Mouse (Mus musculus) left cerebral cortex, postnatal 4 days (tissue): ENCODE measurements around the gene Nol6. TPM values are rescaled to one million over a fixed set of nuclear protein-coding genes. Genes with fewer than 3 reads are reported as not detected.
"Not testable (repeated sequence)": the region's sequence is repeated elsewhere in the genome, so short reads cannot be mapped to it uniquely, and the experiment has no call there.

Experiments used
- DNase-seq: peaks from one replicate; pipeline ENCODE4 v3.0.0-alpha.2; 2022
- intact Hi-C: fragments of 180-260 bp; cut with DNase I; formaldehyde crosslinking; loops from one replicate; pipeline ENCODE4 v1.15.1; 2025
- total RNA-seq, 2 experiments: library from RNA; stranded (reverse); gene quantifications; 2 replicates each; pipeline ENCODE4 v1.2.3; 2021

The Nol6 gene
- total RNA-seq, 2 experiments from 2014 or later, result 83.6 to 85.6 TPM

DNA sequence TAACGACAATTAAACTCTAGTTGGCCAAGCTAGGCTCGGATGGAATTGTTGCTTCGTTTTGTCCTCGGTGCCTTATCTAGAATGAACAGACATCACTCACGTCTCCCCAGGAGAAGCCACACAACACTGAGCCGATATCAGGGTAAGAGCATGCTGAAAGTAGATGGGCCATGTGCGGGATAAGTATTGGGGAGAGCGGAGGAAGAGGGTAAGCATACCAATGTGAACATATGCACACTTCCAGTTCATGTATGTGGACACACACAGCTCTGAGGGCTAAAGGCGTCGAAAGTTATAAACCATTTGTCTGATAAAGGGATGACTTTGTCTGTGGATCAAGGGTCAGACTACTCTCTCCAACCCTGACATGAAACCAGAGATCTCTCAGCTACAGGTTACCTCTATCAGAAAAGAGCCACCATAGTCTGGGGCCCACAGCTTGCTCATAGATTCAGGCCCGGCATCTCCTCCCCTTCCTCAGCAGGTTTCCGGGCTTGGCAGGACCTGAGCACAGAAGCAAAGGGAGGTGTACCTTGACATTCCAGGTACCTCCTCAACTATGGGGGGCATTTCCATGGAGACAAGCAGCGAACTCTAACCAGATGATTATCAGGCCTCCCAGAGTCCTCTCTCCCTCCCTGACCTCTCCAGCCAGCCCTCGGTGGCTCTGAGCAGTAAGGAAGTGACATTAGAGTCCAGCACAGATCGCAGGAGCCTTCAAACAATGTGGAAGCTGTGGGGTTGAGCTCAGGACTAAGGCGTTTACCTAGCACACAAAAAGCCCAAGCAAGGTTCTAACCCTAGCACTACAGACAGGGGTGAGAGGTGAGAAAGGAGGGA lies 36.6 kb downstream of the Nol6 start:
- no peak for DNase-seq
- intact Hi-C loops, result no loop called here

DNA sequence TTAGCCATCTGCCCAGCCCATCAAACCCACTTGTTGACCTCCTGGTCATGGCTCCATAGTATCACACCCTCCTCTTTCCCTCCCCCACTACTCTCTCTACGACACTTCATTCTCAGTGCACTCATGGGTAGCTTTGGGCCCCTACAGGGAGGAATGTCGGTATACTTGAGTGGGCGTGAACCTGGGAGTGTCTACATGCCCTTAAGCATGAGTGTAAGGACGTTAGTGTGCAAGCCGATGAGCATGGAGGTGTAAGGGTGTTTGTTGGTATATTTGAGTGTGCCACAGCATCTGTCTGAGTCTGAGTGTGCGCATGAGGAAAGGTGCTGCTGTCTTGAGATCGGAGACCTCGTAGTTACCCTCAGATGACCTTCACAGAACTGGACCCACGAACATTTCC lies 37.3 kb downstream of the Nol6 start:
- DNase-seq, result no peak
- intact Hi-C loops, result no loop called here

DNA sequence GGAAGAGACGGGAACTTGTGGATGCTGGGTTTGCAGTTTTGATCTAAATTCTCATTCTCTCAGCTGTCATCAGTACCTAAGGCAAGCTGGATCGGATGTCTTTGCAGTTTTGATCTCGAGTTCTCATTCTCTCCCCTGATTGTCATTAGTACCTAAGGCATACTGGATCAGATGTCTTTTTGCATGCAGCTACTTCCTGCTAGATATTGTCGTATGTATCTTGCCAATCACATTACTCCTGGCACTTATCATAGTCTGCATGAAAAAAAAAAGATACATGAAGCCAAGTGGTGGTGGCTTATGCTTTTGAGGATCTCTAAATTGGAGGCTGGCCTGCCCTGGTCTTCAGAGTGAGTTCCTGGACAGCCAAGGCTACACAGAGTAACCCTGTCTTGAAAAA lies 39.4 kb downstream of the Nol6 start:
- no peak for DNase-seq
- intact Hi-C loops, result no loop called here

DNA sequence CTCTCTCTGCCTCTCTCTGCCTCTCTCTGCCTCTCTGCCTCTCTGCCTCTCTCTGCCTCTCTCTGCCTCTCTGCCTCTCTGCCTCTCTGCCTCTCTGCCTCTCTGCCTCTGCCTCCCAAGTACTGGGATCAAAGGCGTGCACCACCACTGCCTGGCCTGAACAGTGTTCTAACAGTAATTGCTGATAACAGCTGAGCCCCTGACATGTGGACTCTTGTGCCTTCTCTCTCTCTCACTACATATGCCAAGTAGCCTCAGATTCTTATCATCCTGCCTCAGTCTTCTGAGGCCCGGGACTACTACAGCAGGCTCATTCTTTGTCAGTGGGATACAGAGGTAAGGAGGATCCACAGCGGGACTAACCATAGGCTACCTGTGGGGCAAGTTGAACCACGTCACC lies 41.5 kb downstream of the Nol6 start:
- DNase-seq, intact Hi-C loops: not testable (repeated sequence)

DNA sequence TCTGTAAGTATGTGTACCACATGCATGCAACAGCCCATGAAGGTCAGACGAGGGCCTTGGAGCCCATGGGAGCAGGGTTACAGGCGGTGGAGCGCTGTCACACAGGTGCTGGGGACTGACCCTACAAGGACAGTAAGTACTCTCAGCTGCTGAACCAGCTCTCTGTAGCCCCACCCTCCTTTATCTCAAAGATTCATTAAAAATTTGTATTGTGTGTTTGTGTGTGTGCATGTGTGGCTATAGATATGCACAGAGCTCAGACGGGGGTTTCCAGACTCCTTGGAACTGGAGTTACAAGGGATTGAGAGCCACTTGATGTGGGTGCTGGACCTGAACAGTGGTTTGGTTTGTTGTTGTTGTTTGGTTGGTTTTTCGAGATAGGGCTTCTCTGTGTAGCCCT lies 42.5 kb downstream of the Nol6 start:
- intact Hi-C loops, result no loop called here
- DNase-seq, result no peak

DNA sequence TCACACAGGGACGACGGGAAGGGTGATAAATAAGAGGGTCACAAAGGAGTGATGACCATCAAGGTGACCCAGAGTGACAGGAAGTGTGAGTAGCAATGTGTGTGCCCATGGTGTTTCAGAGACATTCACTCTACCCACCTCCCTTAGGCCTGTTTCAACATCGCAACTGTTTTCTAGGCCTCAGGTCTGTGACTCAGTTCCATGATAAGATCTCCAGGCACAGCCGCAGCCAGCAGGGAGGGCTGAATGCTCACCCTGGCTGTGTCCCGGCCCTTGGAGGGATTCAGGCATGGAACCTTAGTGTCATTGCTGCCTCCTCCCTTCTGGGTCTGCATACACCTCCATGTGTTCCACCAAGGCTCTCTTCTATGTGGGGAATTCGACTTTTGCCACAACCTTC lies 45.5 kb downstream of the Nol6 start:
- intact Hi-C loops, result no loop called here
- DNase-seq, result no peak

DNA sequence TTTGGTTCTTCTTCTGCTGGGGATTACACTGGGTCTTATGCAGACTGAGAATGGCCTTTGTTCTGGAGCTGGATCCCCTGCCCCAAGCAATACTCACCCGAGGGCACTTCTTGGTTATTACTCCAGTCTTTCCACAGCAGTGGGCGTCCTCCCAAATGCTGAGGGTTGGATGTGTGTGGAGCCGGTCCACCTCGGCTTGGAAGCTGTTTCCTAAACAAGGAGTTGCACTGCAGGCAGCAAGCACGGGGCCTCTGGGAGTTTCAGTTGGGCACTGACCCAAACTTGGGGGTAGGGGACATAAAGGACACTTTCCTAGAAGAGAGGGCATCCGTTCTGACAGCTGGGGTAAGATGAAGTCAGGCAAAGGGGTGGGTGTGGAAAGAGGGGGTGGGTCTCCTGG lies 49.8 kb downstream of the Nol6 start:
- intact Hi-C loops, result no loop called here
- no peak for DNase-seq

DNA sequence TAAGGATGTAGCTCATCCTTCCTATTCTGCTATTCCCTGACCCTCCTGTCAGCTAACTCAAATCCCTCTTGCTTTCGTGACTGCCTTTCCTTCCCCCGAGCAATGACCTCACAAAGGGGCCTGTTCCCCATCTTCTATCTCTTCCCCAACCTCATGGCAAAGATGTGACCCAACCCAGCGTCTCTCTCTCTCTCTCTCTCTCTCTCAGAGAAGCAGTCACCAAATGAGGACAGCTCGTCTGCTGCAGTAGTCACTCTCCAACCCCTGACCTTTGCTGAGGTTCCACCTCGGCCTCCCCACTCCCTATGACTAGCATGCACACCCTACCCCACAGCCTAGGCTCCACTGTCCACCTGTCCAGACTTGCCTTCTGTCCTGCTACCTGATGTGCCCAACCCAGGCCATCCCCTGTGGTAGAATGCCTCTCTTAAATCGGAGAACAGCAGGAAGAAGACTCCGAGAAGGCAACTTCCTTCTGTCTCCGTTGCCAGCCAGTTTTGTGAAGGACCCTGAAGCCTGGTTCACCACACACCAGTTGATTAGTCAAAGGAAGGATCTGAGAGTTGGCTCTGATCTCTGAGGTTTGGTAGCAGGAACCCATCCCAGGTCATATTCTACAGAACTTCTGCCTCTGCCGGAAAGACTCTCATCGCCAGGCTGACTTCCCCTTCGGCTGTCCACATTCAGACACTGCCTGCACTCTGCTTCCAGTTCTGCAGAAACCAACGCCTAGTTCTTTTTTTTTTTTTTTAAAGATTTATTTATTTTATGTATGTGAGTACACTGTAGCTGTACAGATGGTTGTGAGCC lies 51.0 kb downstream of the Nol6 start:
- intact Hi-C loops, result no loop called here
- no peak for DNase-seq

DNA sequence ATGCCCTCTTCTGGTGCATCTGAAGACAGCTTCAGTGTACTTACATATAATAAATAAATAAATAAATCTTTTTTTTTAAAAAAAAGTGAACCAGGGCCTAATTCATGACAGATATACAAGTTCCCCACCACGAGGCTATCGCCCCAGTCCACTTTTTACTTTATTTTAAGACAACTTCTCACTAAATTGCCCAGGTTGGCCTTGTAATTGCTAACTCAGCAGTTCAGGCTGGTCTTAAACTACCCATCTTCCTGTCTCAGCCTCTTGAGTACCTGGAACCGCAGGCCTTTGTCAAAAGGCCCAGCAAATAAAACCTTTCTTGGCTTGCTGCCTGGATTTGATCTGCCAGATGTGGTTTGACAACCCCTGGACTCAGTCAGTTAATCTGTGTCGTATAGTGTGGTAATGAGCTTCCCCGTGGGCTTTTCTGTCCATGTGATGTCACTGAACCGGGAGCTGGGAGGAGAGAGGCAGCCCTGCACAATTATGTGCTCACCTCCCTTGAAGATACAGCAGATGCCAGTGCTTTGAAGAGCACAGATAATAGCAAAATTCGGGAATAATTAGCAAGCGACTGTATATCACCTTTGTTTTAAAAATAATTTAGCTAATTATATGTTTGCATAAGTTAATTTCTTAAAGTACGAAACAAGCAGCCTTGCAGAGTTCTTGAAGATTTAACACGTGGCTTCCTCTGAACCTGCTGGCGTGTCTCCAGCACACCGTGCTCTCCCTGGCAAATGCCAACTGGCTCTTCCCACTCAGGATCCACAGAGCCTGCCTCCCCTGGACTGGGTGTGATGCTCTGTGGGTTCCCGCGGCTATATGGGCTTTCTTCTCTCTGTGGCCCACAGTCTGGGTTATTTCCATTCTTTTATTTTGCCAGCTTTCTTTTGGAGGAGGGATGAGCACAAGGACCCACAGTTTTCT lies 52.5 kb downstream of the Nol6 start:
- intact Hi-C loops, result no loop called here
- no peak for DNase-seq

DNA sequence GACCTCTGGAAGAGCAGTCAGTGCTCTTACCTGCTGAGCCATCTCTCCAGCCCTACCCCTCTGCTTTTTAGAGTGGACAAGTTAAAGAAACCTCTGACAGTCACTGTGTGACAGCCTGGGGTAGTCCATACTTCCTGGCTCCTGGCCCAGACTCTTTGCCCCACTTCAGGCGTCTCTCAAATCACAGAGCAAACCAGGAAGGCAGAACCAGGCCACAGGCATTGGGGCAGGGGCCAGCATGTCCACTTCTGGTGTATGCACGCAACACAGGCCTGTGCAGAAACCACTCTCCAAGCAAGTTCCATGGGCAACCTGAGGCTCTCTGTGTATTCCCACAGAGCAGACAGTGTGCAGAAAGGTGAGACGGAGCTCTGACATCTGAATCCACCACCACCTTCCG lies 59.1 kb downstream of the Nol6 start:
- intact Hi-C loops, result no loop called here
- no peak for DNase-seq

Other genes starting within 250 kb of the Nol6 start
- gene Spink4, start 204.4 kb downstream of the Nol6 start, total RNA-seq, result not detected
- 100 to 1,000 TPM; 152 to 153 TPM for gene Bag1, start 176.2 kb downstream of the Nol6 start, total RNA-seq
- 10 to 100 TPM; 69.7 to 70.1 TPM for gene Chmp5, start 176.0 kb downstream of the Nol6 start, total RNA-seq
- 10 to 100 TPM; 75.3 to 77.0 TPM for gene Nfx1, start 153.5 kb downstream of the Nol6 start, total RNA-seq
- not detected for gene Aqp7, start 76.3 kb downstream of the Nol6 start, total RNA-seq
- gene Aqp3, start 26.3 kb downstream of the Nol6 start, total RNA-seq, result under 1 TPM in 1 of 2 experiments, not detected in 1; 0.20 TPM
- 100 to 1,000 TPM; 101 to 103 TPM for gene Ube2r2, start 11.3 kb upstream of the Nol6 start, total RNA-seq
- gene Ubap2, start 150.7 kb upstream of the Nol6 start, total RNA-seq, result 10 to 100 TPM; 77.8 to 78.2 TPM
- gene Dcaf12, start 190.4 kb upstream of the Nol6 start, total RNA-seq, result 10 to 100 TPM; 56.7 to 57.5 TPM
- 10 to 100 TPM; 33.5 to 43.3 TPM for gene Ubap1, start 224.5 kb upstream of the Nol6 start, total RNA-seq